Mouse (Mus musculus): ENCODE results near the gene Slc30a10.

DNA sequence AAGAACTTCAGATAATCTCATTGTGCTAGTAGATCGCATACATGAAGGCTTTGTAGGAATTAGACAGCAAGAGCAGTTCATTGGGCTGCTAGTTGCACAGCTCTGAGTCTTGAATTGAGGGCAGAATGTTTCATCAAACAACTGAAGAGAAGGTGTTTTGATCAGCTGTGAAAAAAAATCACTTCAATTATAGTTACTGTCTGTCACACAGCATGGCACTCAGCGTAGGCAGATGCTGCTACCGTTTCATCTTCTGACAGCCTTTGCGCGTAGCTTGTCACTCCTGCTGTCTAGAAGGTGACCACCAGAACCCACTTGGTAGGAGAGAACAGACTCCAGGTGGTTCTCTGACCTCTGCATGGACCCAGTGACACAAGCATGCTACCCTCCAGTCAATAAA lies 24.2 kb upstream of the Slc30a10 start:
- TF ChIP-seq POLR2A (IDR thresholded peaks at IDR 0.05; ENCODE audit: extremely low read depth, insufficient read depth, low read length) (no peak), CTCF (IDR thresholded peaks at IDR 0.05; ENCODE audit: extremely low read depth, insufficient read depth, low read length) (no peak)

Data from cortical plate, adult 2 months (tissue).